Mouse (Mus musculus): ENCODE data around the gene Pus7l.

DNA sequence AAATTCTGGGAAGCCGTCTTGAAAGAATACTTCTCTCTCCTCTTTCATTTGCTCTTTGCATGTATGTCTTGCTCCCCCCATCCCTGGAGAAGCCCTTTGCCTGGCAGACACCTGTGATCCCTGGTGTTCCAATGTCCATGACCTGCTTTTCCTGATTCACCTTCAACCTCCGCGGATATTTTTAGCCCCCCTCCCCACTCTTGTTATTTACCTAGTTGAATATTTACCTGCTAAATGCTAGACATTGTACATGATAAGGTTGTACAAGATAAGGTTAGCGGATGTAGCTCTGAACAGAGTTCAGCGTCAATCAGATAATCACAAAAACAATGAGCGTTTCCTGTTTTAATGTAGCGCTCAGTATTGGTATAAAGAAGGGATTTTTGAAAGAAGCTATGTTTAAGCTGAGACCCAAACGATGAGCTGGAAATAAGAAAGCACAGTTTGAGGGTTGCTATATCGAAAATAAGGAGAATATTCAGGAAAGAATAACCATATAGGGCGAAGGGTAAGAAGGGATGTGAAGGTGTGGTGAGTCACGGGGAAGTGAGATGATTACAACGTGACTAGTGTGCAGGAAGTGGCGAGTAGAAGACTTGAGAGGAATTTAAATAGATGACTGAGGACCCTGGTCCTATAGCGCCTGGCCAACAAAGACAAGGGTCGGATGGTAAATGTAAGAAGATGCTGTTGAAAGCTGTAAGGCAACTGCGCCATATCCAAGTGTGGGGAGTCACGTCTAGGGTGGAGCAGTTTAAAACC, 15.7 kb upstream of the Pus7l start:
- TF ChIP-seq POLR2A (IDR thresholded peaks at IDR 0.05; ENCODE audit: low read depth, low read length) = no peak
- TF ChIP-seq CTCF (conservative IDR thresholded peaks at IDR 0.05; ENCODE audit: insufficient read depth, insufficient read length, low read depth, low read length) = no peak

Data from kidney, adult 2 months (tissue).